Comparison of ENCODE assay signal across 9 mouse cellular contexts in the genomic region with DNA sequence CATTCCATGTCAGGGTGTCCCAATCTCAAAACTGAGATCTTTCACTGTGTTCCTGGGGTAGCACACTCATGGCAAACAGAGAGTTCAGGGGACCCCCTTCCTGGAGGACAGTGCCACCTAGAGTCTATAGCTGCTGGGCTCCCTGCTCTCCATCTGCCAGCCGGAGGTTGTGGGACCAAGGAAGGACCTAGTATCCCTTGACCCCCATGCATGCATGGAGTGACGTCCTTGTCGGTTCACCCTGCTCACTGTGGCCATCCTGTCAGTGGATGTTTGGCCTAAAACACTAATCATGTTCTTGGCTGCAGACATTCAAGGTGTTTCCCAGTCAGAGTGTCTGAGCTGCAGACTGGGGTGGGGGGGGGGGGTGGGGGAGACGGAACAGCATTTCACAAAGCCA. TPM values are rescaled to one million over a fixed set of nuclear protein-coding genes. Genes with fewer than 3 reads are reported as not detected.
DNase-seq lines count a peak whose midpoint lies in the region; ATAC-seq lines count a peak whose summit lies in the region.
"Had no signal": no experiment of that assay in that cellular context is flagged by ENCODE, and none has a peak within 500 bp of the region (broad histone marks: within the 10 kb centered on the region; RNA-seq: fewer than 3 reads in every experiment).

No protein-coding gene starts in this region.

- no peak overlapping the region for H3K4me3 ChIP-seq in kidney, embryonic 14.5 days (ENCODE audit: low read length)
- H3K4me3 ChIP-seq in stomach, embryonic 14.5 days (ENCODE audit: low read depth, low read length), result no peak overlapping the region
- H3K4me3 ChIP-seq: liver, embryonic 15.5 days had no signal

- no peaks in the 10 kb centered on the region for H3K36me3 ChIP-seq in kidney, embryonic 14.5 days (ENCODE audit: control insufficient read depth, insufficient read depth, low read length)
- no peaks in the 10 kb centered on the region for H3K36me3 ChIP-seq in stomach, embryonic 14.5 days (ENCODE audit: control insufficient read depth, insufficient read depth, low read length)
- H3K36me3 ChIP-seq: liver, embryonic 15.5 days had no signal

- H3K9ac ChIP-seq in kidney, embryonic 14.5 days (ENCODE audit: low read depth, low read length), result no peak overlapping the region
- no peak overlapping the region for H3K9ac ChIP-seq in stomach, embryonic 14.5 days (replicated peaks; ENCODE audit: low read depth, low read length)
- H3K9ac ChIP-seq: liver, embryonic 15.5 days had no signal

- H3K27me3 ChIP-seq in kidney, embryonic 14.5 days (ENCODE audit: control insufficient read depth, insufficient read depth, low read length), result no peaks in the 10 kb centered on the region
- H3K27me3 ChIP-seq in stomach, embryonic 14.5 days (ENCODE audit: control insufficient read depth, insufficient read depth, low read length), result no peaks in the 10 kb centered on the region
- H3K27me3 ChIP-seq: liver, embryonic 15.5 days had no signal

- no peaks in the 10 kb centered on the region for H3K4me1 ChIP-seq in kidney, embryonic 14.5 days (ENCODE audit: control insufficient read depth, insufficient read depth, low read length)
- H3K4me1 ChIP-seq in stomach, embryonic 14.5 days (ENCODE audit: control insufficient read depth, insufficient read depth, low read length), result 0 out of 2 replicates have a peak, but pooled peaks cover 3% of the 10 kb centered on the region

- ATAC-seq in kidney, embryonic 14.5 days (ENCODE audit: low FRiP score, low TSS enrichment), result peak; percentile 41; the same call in 1 of the 2 replicates
- no peak for ATAC-seq in stomach, embryonic 14.5 days (ENCODE audit: insufficient number of reproducible peaks, insufficient read depth, low FRiP score, low read depth)

- peak; percentile 20 for DNase-seq in embryo, embryonic 10 days (ENCODE audit: low spot score)
- no peak for DNase-seq in embryo, embryonic 9.5 days (ENCODE audit: extremely low spot score)
- peak; percentile 61 for DNase-seq in ovary, postnatal 36 days (ENCODE audit: low spot score)
- no peak for DNase-seq in ovary, adult 18-20 months (ENCODE audit: low spot score)
- DNase-seq in cerebellum, postnatal 25 days, result peak; percentile 58 to 72
- DNase-seq in spleen, postnatal 14 days (ENCODE audit: low spot score in 2 of 2), result no peak

- H3K9me3 ChIP-seq in kidney, embryonic 14.5 days (ENCODE audit: control insufficient read depth, low read length), result no peaks in the 10 kb centered on the region
- H3K9me3 ChIP-seq in stomach, embryonic 14.5 days (ENCODE audit: control insufficient read depth, low read depth, low read length), result no peaks in the 10 kb centered on the region; the same call in 1 of the 2 replicates
- H3K9me3 ChIP-seq: liver, embryonic 15.5 days had no signal

- no peak overlapping the region for H3K27ac ChIP-seq in kidney, embryonic 14.5 days (ENCODE audit: low read depth, low read length)
- H3K27ac ChIP-seq in stomach, embryonic 14.5 days (ENCODE audit: low read length), result peak overlapping the region; percentile 34; the same call in 1 of the 2 replicates
- H3K27ac ChIP-seq: liver, embryonic 15.5 days had no signal

- H3K4me2 ChIP-seq in kidney, embryonic 14.5 days (replicated peaks; ENCODE audit: low read depth, low read length), result no peak overlapping the region
- H3K4me2 ChIP-seq in stomach, embryonic 14.5 days (replicated peaks; ENCODE audit: low read depth, low read length), result no peak overlapping the region
- H3K4me2 ChIP-seq: liver, embryonic 15.5 days had no signal

- 37% methylated on average over 4 of the region's 4 CpGs for WGBS in kidney, embryonic 14.5 days
- 37% methylated on average over 4 of the region's 4 CpGs for WGBS in stomach, embryonic 14.5 days

RNA-seq across cellular contexts. Expression of a gene that starts 14.0 kb away (rescaled TPM):
- polyA plus RNA-seq in kidney, embryonic 14.5 days (2014; fragmentation: Nextera tagmentation; extraction: Ambion mirVana), result not detected in 2 replicates
- polyA plus RNA-seq in stomach, embryonic 14.5 days (2014; fragmentation: Nextera tagmentation; extraction: Ambion mirVana), result not detected in 2 replicates
- polyA plus RNA-seq: liver, embryonic 15.5 days had no signal

RNA-seq across cellular contexts. Expression of a gene that starts 53.9 kb away (rescaled TPM):
- 12.0 and 18.7 TPM in 2 replicates for polyA plus RNA-seq in kidney, embryonic 14.5 days (2014; fragmentation: Nextera tagmentation; extraction: Ambion mirVana)
- 67.7 and 68.7 TPM in 2 replicates for polyA plus RNA-seq in stomach, embryonic 14.5 days (2014; fragmentation: Nextera tagmentation; extraction: Ambion mirVana)

Comparison
In these comparisons a context has a peak if more than half of its experiments do, and no peak if none do; other contexts are left out.
1. DNase-seq: peak in embryo, embryonic 10 days (single experiment), ovary, postnatal 36 days (single experiment) and cerebellum, postnatal 25 days (2 of 2); none in embryo, embryonic 9.5 days (single experiment), ovary, adult 18-20 months (single experiment) and spleen, postnatal 14 days (0 of 2).